Mouse (Mus musculus) midbrain, postnatal 0 days (tissue): Measurements from ENCODE around the gene Zfr2. TPM values are rescaled to one million over a fixed set of nuclear protein-coding genes. Genes with fewer than 3 reads are reported as not detected.
A peak's percentile ranks its signal among the peaks of the same experiment; 100 is the strongest.

Source experiments
- ATAC-seq: fragments of 200-750 bp; cut with Nextera tagmentation; 2 replicates; pipeline ENCODE4 v1.8.0; 2017; ENCODE audit warnings: moderate number of reproducible peaks, mild to moderate bottlenecking, moderate TSS enrichment, moderate library complexity; ENCODE audit not compliant: low FRiP score
- DNase-seq: peaks from one replicate; pipeline ENCODE4 v3.0.0-alpha.2; 2015; ENCODE audit warnings: low spot score
- H3K27ac ChIP-seq: fragments of 300-500 bp; sonication (generic); 2 replicates; pipeline ENCODE4 v1.5.1; 2014; ENCODE audit warnings: low read depth, mild to moderate bottlenecking, low read length, mixed read lengths
- H3K27me3 ChIP-seq: fragments of 300-500 bp; sonication (generic); 2 replicates; pipeline ENCODE4 v1.6.1; 2014; ENCODE audit warnings: low read length, control low read depth, mixed read lengths; ENCODE audit not compliant: insufficient read depth
- H3K36me3 ChIP-seq: fragments of 300-500 bp; sonication (generic); 2 replicates; pipeline ENCODE4 v1.6.1; 2014; ENCODE audit warnings: low read length, control low read depth, mixed read lengths; ENCODE audit not compliant: insufficient read depth
- H3K4me1 ChIP-seq: fragments of 300-500 bp; sonication (generic); 2 replicates; pipeline ENCODE4 v1.6.1; 2014; ENCODE audit warnings: mild to moderate bottlenecking, control low read depth, antibody characterized with exemption, low read length, mixed read lengths; ENCODE audit not compliant: insufficient read depth
- H3K4me2 ChIP-seq: fragments of 300-500 bp; sonication (generic); 2 replicates; pipeline ENCODE4 v1.6.1; 2014; ENCODE audit warnings: low read depth, mild to moderate bottlenecking, low read length, mixed read lengths; ENCODE audit not compliant: poor library complexity, severe bottlenecking
- H3K4me3 ChIP-seq: fragments of 300-500 bp; sonication (generic); 2 replicates; pipeline ENCODE4 v1.5.1; 2014; ENCODE audit warnings: low read depth, mild to moderate bottlenecking, low read length, moderate library complexity
- H3K9ac ChIP-seq: fragments of 300-500 bp; sonication (generic); replicated peaks from 2 replicates; pipeline ENCODE4 v1.6.1; 2014; ENCODE audit warnings: mild to moderate bottlenecking, low read length, moderate library complexity, mixed read lengths; ENCODE audit not compliant: poor library complexity, severe bottlenecking
- H3K9me3 ChIP-seq: fragments of 300-500 bp; sonication (generic); 2 replicates; pipeline ENCODE4 v1.6.1; 2016; ENCODE audit warnings: low read length, control low read depth
- CTCF ChIP-seq: IDR thresholded peaks from 2 replicates; pipeline ENCODE4 v1.5.1; 2016; ENCODE audit warnings: antibody characterized with exemption, mild to moderate bottlenecking
- WGBS: fragments of 180-500 bp; shearing (Covaris S2); extraction: QIAGEN DNeasy Blood & Tissue Kit; methylation state at CpG from one replicate; pipeline ENCODE4 v1.1.7; 2014; 5-methylcytosine and 5-hydroxymethylcytosine counted together
- polyA plus RNA-seq: library from polyadenylated mRNA; unstranded; fragments of >200 nt; fragmentation: Nextera tagmentation; extraction: Ambion mirVana; gene quantifications from 2 replicates; pipeline ENCODE4 v1.2.1, GENCODE M21; 2015
- total RNA-seq: library from RNA; depleted of rRNA; stranded (reverse); fragments of >200 nt; gene quantifications from 2 replicates; pipeline ENCODE4 v1.2.3, GENCODE M21; 2014

Zfr2 gene
- total and polyA plus RNA-seq, 2 experiments from 2014 or later, result 25.3 to 61.3 TPM

DNA sequence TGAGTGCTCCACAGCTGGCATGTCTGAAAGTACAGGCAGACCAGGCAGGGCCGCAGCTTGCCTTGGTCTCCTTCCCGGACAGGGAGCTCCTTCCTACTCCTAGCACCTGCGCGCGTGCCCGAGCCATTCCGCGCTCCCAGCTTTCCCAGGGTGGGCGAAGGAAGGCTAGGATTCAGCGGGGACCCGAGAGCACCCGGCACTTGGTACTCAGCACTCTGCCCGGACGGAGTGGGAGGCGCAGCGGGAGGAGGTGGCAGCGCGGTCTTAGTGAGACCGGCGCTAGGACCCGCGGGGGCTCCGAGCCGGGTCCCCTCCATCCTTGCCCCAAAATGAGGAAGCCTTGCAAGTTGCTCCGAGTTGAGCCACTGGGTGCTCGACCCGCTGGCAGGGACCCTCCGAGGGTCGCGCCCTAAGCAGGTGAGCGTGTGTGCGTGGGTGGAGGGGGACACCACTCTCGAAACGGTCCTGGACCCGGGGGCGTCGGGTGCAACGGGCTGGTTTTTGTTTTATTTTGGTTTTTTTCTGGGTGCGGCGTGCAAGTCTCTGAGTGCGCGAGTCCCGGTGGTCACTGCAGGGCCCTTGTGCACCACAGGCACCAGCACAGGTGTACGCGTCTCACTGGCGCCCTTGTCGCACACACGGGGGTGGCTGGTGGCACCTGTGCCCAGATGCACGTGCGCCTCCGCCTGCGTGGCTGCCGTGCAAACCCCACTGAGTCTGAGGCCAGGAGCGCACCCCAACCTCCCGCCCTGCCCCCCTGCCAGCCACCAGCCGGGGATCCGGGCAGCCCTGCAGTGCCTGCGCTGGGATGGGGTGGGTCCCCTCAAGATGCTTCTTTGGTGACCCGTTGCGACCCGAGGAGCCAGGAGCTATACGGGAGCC lies 24.4 kb downstream of the Zfr2 start:
- ATAC-seq, result no peak
- no peak for TF ChIP-seq CTCF
- 3% methylated on average over 61 of the region's 62 CpGs for WGBS

DNA sequence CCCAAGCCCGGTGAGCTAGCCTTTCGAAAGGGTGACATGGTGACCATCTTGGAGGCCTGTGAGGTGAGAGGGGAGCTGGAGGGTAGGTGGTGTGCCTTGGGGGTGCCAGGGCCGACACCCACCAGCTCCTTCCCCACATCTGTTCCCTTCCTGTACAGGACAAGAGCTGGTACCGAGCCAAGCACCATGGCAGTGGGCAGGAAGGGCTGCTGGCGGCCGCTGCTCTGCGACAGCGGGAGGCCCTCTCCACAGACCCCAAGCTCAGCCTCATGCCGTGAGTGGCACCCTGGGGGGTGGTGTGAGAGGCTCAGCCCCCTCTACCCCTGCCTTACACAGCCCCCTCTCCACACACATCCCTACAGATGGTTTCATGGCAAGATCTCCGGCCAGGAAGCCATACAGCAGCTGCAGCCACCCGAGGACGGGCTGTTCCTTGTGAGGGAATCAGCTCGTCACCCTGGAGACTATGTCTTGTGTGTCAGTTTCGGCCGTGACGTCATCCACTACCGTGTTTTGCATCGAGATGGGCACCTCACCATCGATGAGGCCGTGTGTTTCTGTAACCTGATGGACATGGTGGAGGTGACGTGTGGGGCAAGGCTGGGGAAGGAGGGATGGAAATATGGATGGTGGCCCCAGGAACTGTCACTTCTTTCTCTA lies 26.4 kb downstream of the Zfr2 start:
- H3K36me3 ChIP-seq, result peaks cover 25% of the 10 kb centered on the region
- H3K4me3 ChIP-seq, result no peak overlapping the region
- peaks cover 15% of the 10 kb centered on the region for H3K4me1 ChIP-seq
- no peak overlapping the region for H3K27ac ChIP-seq
- peaks cover 15% of the 10 kb centered on the region; the same call in 1 of the 2 replicates for H3K27me3 ChIP-seq
- no peaks in the 10 kb centered on the region for H3K9me3 ChIP-seq
- TF ChIP-seq CTCF, result no peak
- H3K9ac ChIP-seq, result no peak overlapping the region
- peak; percentile 43 for DNase-seq
- H3K4me2 ChIP-seq, result 0 out of 2 replicates have a peak overlapping the region, but pooled peaks have one; percentile 15
- ATAC-seq, result no peak
- WGBS, result 40% methylated on average over 21 of the region's 21 CpGs

More for the DNA sequence above, 24.4 kb downstream of the Zfr2 start:
- Histone ChIP-seq H3K36me3 (0 out of 2 replicates have a peak, but pooled peaks cover 11% of the 10 kb centered on the region), H3K4me1 (peaks cover 20% of the 10 kb centered on the region), H3K9ac (peak overlapping the region; percentile 76), H3K4me3 (peak overlapping the region; percentile 61), H3K27me3 (peaks cover 15% of the 10 kb centered on the region; the same call in 1 of the 2 replicates), H3K9me3 (no peaks in the 10 kb centered on the region), H3K4me2 (peak overlapping the region; percentile 88), H3K27ac (no peak overlapping the region)
- peak; percentile 40 for DNase-seq

DNA sequence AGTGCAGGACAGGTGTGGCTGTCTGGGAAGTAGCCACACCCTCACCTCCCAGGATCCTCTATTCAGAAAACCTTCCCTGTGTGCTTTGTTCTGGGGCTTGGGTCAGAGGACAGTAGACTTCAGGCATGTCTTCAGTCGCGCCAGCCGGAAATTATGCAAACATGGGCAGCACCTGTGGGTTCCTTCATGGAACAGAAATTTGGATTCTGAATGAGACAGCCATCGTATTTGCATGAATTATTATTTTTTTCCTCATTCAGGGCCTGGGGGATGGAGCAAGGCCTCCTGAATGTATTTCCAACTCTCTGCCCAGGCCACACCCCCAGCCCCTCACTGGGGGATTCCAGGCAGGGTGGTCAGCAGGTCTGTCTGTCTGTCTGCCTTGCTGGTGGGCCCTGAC lies 28.1 kb downstream of the Zfr2 start:
- no peak for ATAC-seq
- WGBS, result 85% methylated on average over 4 of the region's 4 CpGs
- Histone ChIP-seq H3K9ac (no peak overlapping the region), H3K36me3 (peaks cover 29% of the 10 kb centered on the region), H3K9me3 (no peaks in the 10 kb centered on the region), H3K4me3 (no peak overlapping the region), H3K4me2 (no peak overlapping the region), H3K4me1 (peaks cover 20% of the 10 kb centered on the region), H3K27me3 (peaks cover 15% of the 10 kb centered on the region; the same call in 1 of the 2 replicates), H3K27ac (no peak overlapping the region)
- TF ChIP-seq CTCF, result no peak
- no peak for DNase-seq

DNA sequence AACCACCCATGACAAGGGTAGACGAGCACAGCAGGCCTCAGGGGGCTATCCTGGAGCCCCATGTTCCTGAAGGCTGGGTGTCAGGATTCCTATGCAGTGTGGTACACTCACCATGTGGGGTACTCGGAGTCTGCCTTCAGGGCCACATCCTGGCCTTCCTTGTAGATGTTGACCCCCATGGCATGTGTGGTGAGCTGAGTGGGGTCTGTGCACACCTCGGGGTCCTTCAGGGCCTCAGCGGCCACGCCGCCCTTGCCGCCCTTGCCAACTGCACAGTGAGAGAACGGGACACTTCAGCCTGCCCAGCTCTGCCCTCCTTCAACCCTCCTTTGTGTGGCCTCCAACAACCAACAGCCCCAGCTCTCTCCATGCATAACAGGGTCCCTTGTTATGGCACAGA lies 32.6 kb downstream of the Zfr2 start:
- Histone ChIP-seq H3K4me2 (peak overlapping the region; percentile 53; the same call in 1 of the 2 replicates), H3K27me3 (no peaks in the 10 kb centered on the region), H3K9ac (no peak overlapping the region; the same call in 1 of the 2 replicates), H3K27ac (no peak overlapping the region), H3K4me3 (no peak overlapping the region), H3K9me3 (no peaks in the 10 kb centered on the region), H3K36me3 (peaks cover 26% of the 10 kb centered on the region), H3K4me1 (peaks cover 13% of the 10 kb centered on the region)
- no peak for TF ChIP-seq CTCF
- no peak for ATAC-seq
- DNase-seq, result no peak
- 97% methylated on average over 8 of the region's 8 CpGs for WGBS

DNA sequence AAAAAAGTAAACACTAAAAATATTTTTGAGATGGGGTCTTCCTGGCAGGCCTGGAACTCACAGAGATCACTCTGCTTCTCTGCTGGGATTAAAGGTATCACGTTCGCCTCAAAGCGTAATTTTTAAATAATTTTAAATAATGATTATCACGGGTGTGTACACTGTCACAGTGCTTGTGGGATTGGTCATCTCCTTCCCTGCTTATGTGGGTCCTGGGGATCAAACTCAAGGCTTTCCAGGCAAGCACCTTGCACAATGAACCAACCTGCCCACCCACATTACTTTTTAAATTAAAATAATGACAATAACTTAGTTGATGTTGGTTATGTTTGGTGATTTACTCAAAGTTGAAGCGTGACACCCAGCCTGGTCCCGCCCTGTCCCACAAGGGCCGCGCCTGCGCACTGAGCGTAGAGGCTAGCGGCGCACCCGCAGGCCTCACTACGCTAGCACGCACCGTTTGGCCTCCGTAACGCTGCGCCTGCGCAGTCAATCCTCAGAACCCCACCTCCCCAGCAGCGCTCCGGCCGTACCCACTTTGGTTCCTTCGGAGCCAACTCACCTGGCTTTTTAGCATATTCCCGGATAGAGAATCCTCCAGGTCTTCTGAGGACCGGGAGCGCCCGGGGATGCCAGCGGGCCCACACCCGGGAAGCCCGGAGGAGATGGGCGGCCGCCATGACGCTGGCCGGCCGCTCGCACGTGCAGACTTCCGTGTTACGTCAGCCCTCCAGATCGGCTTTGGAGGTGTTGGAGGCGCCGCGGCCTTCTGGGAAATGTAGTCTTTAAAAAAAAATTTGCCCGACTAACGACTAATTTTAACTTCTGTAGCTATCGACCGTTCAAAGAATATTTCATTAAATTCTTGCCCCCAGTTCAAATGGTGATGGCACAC lies 33.5 kb downstream of the Zfr2 start, which contains the start of the genes Mrpl54 and Apba3:
Mrpl54 (minus strand) TSS at position 724 of the 895 bp plus-strand sequence.
Apba3 (plus strand) TSS at position 750 of the 895 bp plus-strand sequence.
- Histone ChIP-seq H3K4me3 (peak within 1 kb of the TSS; percentile 61), H3K4me2 (peak within 1 kb of the TSS; percentile 82), H3K27me3 (no peaks in the 10 kb centered on the region), H3K9me3 (no peaks in the 10 kb centered on the region), H3K27ac (peak within 1 kb of the TSS; percentile 83), H3K9ac (peak within 1 kb of the TSS; percentile 75), H3K4me1 (peaks cover 13% of the 10 kb centered on the region), H3K36me3 (peaks cover 32% of the 10 kb centered on the region)
- TF ChIP-seq CTCF, result no peak
- WGBS, result under 1% methylated on average over 48 of the region's 48 CpGs
- DNase-seq (peak; percentile 95), ATAC-seq (peak; percentile 91)
